Mouse (Mus musculus) liver, embryonic 18 days (tissue): ENCODE data around the gene Csrp1. TPM values are rescaled to one million over a fixed set of nuclear protein-coding genes. Genes with fewer than 3 reads are reported as not detected.

Experiments used
- polyA plus RNA-seq: library from polyadenylated mRNA; depleted of rRNA; stranded (reverse); fragments of >200 nt; gene quantifications from 2 replicates; pipeline ENCODE4 v1.2.3, GENCODE M21; 2012; rRNA removed

Csrp1 gene
- polyA plus RNA-seq, result 36.6 and 38.3 TPM in 2 replicates

GRCm38 (mm10) chr1:135719983-135720382 lies at the start of gene Csrp1:
TSS of gene Csrp1 (plus strand) at chr1:135720061.

GRCm38 (mm10) chr1:135765645-135766591 lies 46.1 kb downstream of the Csrp1 start, which contains the start of gene Phlda3:
TSS of gene Phlda3 (plus strand) at chr1:135766119.

GRCm38 (mm10) chr1:135778780-135779535 lies 59.1 kb downstream of the Csrp1 start, which contains the start of gene Tnni1:
TSS of gene Tnni1 (plus strand) at chr1:135779434.

Other genes starting within 250 kb of the Csrp1 start
- 1.1 and 1.6 TPM in 2 replicates for gene Nav1, start 112.8 kb upstream of the Csrp1 start, polyA plus RNA-seq
- 4.0 and 4.2 TPM in 2 replicates for gene Phlda3, start 46.1 kb downstream of the Csrp1 start, polyA plus RNA-seq
- gene Tnni1, start 59.4 kb downstream of the Csrp1 start, polyA plus RNA-seq, result 0.80 and 1.1 TPM in 2 replicates
- gene Lad1, start 98.5 kb downstream of the Csrp1 start, polyA plus RNA-seq, result 0.55 and 0.59 TPM in 2 replicates
- 2.9 and 3.1 TPM in 2 replicates for gene Tnnt2, start 116.3 kb downstream of the Csrp1 start, polyA plus RNA-seq
- not detected in 2 replicates for gene Pkp1, start 199.1 kb downstream of the Csrp1 start, polyA plus RNA-seq